Mouse (Mus musculus) adrenal gland, postnatal 36 days (tissue): ENCODE data around the gene Ppfia1. TPM values are rescaled to one million over a fixed set of nuclear protein-coding genes. Genes with fewer than 3 reads are reported as not detected.

Experiments used
- DNase-seq, 2 experiments: peaks; one replicate each; pipeline ENCODE4 v3.0.0; 2021; ENCODE audit warnings: mixed read lengths in 1 of 2
- total RNA-seq, 2 experiments: library from RNA; stranded (reverse); gene quantifications; 2 replicates each; pipeline ENCODE4 v1.2.3; 2021

Gene Ppfia1
- total RNA-seq, 2 experiments from 2014 or later: 51.4 to 55.7 TPM

DNA sequence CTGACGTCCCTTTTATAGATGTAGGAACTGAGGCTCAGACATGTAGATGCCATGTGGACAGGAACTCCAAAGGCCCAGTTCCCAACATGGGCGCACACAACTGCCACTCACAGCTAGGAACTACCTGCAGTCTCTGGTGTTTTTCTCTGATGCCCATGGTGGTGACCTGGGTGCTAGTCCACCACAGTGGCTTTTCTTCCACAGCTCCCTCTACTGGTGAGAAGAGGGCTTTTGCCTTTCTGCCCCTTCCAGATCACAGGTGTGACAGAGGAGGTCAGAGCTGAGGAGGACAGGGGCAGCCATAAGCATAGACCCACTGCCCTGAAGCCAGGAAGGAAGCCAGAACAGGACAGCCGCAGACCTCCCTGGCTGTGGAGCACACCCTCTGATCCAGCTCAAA is 126.1 kb downstream of the Ppfia1 start:
- DNase-seq: no peak

Other genes starting within 250 kb of the Ppfia1 start
- gene Cttn, start 82.7 kb downstream of the Ppfia1 start, total RNA-seq: 100 to 1,000 TPM; 239 to 243 TPM
- gene Fadd, start 28.7 kb upstream of the Ppfia1 start, total RNA-seq: 10 to 100 TPM in 1 of 2 experiments, 1 to 10 TPM in 1; 8.9 to 12.9 TPM
- 10 to 100 TPM; 20.9 to 25.4 TPM for gene Ano1, start 198.2 kb upstream of the Ppfia1 start, total RNA-seq